Mouse (Mus musculus): ENCODE results near the gene Ankrd55.

DNA sequence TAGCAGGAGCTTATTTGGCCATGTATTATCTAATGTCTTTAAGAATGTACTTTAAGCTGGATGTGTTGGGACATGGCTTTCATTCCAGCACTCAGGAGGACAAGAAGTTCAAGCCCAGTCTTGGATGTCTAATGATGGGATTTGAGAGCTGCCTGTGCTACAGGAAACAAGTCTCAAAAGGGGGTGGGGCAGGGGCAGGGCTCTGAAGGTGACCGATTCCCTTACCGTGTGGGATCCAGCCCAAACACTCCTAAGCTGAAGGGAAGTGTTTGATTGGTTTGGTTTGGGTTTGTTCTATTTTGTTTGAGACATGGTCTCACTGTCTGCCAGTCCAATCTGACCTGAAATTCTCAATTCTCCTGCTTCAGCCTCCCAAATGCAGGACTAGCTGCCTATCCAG is 93.2 kb downstream of the Ankrd55 start:
- TF ChIP-seq CTCF (IDR thresholded peaks at IDR 0.05): no peak
- TF ChIP-seq POLR2A (IDR thresholded peaks at IDR 0.05; ENCODE audit: insufficient read depth, low read depth, low read length): no peak
